Comparison of ENCODE assay signal across 8 mouse cellular contexts in the genomic region with DNA sequence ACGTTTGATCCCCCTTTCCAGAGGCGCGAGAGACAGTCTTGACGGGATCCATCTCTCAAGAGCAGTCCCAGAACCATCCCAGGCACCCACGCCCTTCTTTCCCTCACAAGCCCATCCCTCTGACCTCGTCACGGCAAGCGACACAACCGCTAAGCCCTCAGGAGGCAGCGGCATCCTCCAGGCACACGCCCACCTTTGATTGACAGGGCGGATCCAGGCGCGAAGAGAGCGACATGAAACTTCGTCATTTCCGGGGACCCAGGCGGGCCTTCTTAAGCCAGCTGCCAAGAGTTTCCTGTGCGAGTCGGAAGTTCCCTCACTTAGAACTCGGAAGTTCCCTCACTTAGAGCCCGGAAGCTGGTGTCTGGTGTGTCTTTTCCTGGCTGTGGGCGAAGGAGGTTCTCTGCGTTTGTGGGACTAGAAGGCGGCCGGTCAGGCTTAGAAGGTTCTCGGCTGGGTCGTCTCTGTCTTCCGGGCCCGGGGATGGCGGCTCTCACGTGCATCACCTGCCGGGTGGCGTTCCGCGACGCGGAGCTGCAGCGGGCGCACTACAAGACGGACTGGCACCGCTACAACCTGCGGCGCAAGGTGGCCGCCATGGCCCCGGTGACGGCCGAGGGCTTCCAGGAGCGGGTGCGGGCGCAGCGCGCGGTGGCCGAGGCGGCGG. TPM values are rescaled to one million over a fixed set of nuclear protein-coding genes. Genes with fewer than 3 reads are reported as not detected.
DNase-seq lines count a peak whose midpoint lies in the region; ATAC-seq and TF ChIP-seq lines count a peak whose summit lies in the region.

Gene Zfp622, plus strand, starts transcription at position 300 of the 667 bp plus-strand sequence.

- 0% methylated on average over 57 of the region's 57 CpGs for WGBS in forebrain, embryonic 16.5 days
- WGBS in lung, embryonic 14.5 days: under 1% methylated on average over 57 of the region's 57 CpGs
- under 1% methylated on average over 57 of the region's 57 CpGs for WGBS in olfactory bulb, adult 2 months
- WGBS in thymus, adult 2 months: under 1% methylated on average over 57 of the region's 57 CpGs

- DNase-seq in G1E (ENCODE audit: low spot score): peak; percentile 81
- DNase-seq in cerebellum, adult 18-20 months: peak; percentile 92 to 98
- DNase-seq in heart, postnatal 36 days: peak; percentile 89 to 91
- peak; percentile 95 to 98 for DNase-seq in layer of hippocampus, adult 2 months (ENCODE audit: low spot score in 2 of 2)
- DNase-seq in lung, embryonic 14.5 days: peak; percentile 99
- DNase-seq in thymus, adult 2 months: peak; percentile 92

- H3K4me3 ChIP-seq in G1E (ENCODE audit: low read depth, low read length): peak within 1 kb of the TSS; percentile 99
- peak within 1 kb of the TSS; percentile 65 for H3K4me3 ChIP-seq in forebrain, embryonic 16.5 days (replicated peaks; ENCODE audit: low read length)
- H3K4me3 ChIP-seq in layer of hippocampus, adult 2 months: peak within 1 kb of the TSS; percentile 80
- H3K4me3 ChIP-seq in lung, embryonic 14.5 days (ENCODE audit: low read depth, low read length): peak within 1 kb of the TSS; percentile 82
- H3K4me3 ChIP-seq in olfactory bulb, adult 2 months (ENCODE audit: insufficient read depth, low read depth, low read length): peak within 1 kb of the TSS; percentile 67
- H3K4me3 ChIP-seq in thymus, adult 2 months (ENCODE audit: control insufficient read depth, insufficient read depth, low read length): peak within 1 kb of the TSS; percentile 91

- peak; percentile 47 for TF ChIP-seq POLR2A in olfactory bulb, adult 2 months (IDR thresholded peaks at IDR 0.05; ENCODE audit: insufficient read depth, low read depth, low read length)
- peak; percentile 71 for TF ChIP-seq POLR2A in thymus, adult 2 months (IDR thresholded peaks at IDR 0.05; ENCODE audit: control insufficient read depth, extremely low read depth, insufficient read depth, low read length, poor library complexity)

- peak within 1 kb of the TSS; percentile 89 for H3K27ac ChIP-seq in forebrain, embryonic 16.5 days (ENCODE audit: low read length)
- peak within 1 kb of the TSS; percentile 92 for H3K27ac ChIP-seq in layer of hippocampus, adult 2 months
- peak within 1 kb of the TSS; percentile 90 for H3K27ac ChIP-seq in lung, embryonic 14.5 days (ENCODE audit: low read depth)
- H3K27ac ChIP-seq in olfactory bulb, adult 2 months (ENCODE audit: insufficient read depth, low read depth, low read length): peak within 1 kb of the TSS; percentile 53
- H3K27ac ChIP-seq in thymus, adult 2 months (ENCODE audit: control insufficient read depth, insufficient read depth, low read length): peak within 1 kb of the TSS; percentile 52

- intact Hi-C loops in heart, postnatal 36 days (cut with DNase I): loop anchor here (5.0 to 10.0 kb wide), 2 partner anchors 177 to 911 kb away; partner anchors contain the start of gene Fbxl7

- H3K36me3 ChIP-seq in G1E (replicated peaks): peaks cover 29% of the 10 kb centered on the region
- H3K36me3 ChIP-seq in forebrain, embryonic 16.5 days (ENCODE audit: control insufficient read depth, insufficient read depth): peaks cover 7% of the 10 kb centered on the region
- H3K36me3 ChIP-seq in lung, embryonic 14.5 days (ENCODE audit: insufficient read depth): peaks cover 24% of the 10 kb centered on the region
- H3K36me3 ChIP-seq in thymus, adult 2 months (ENCODE audit: control insufficient read depth, insufficient read depth, low read length): peaks cover 11% of the 10 kb centered on the region

- peak within 1 kb of the TSS; percentile 76 for H3K9ac ChIP-seq in forebrain, embryonic 16.5 days (replicated peaks; ENCODE audit: low read depth, low read length)
- H3K9ac ChIP-seq in lung, embryonic 14.5 days: peak within 1 kb of the TSS; percentile 87

- no peak for TF ChIP-seq CTCF in G1E (IDR thresholded peaks at IDR 0.05; ENCODE audit: low read depth, low read length)
- no peak for TF ChIP-seq CTCF in layer of hippocampus, adult 2 months (conservative IDR thresholded peaks at IDR 0.05)
- TF ChIP-seq CTCF in lung, embryonic 14.5 days (IDR thresholded peaks at IDR 0.05; ENCODE audit: low read depth): no peak
- no peak for TF ChIP-seq CTCF in olfactory bulb, adult 2 months (IDR thresholded peaks at IDR 0.05; ENCODE audit: insufficient read depth, low read depth, low read length)
- TF ChIP-seq CTCF in thymus, adult 2 months (IDR thresholded peaks at IDR 0.05; ENCODE audit: borderline replicate concordance, control insufficient read depth, extremely low read depth, insufficient read depth, low read length, poor library complexity): no peak

- ATAC-seq in G1E (ENCODE audit: extremely low read depth, insufficient number of reproducible peaks, low FRiP score, poor library complexity, severe bottlenecking): peak; percentile 99
- peak; percentile 98 for ATAC-seq in forebrain, embryonic 16.5 days
- peak; percentile 98 for ATAC-seq in lung, embryonic 14.5 days (ENCODE audit: insufficient read depth)

- peaks cover 28% of the 10 kb centered on the region for H3K4me1 ChIP-seq in G1E (ENCODE audit: insufficient read depth, low read depth, low read length)
- peaks cover 17% of the 10 kb centered on the region for H3K4me1 ChIP-seq in forebrain, embryonic 16.5 days (replicated peaks; ENCODE audit: control insufficient read depth, insufficient read depth, low read length)
- H3K4me1 ChIP-seq in lung, embryonic 14.5 days (ENCODE audit: insufficient read depth): 0 out of 2 replicates have a peak, but pooled peaks cover 5% of the 10 kb centered on the region
- H3K4me1 ChIP-seq in olfactory bulb, adult 2 months (ENCODE audit: control insufficient read depth, insufficient read depth, low read length): peaks cover 2% of the 10 kb centered on the region; the same call in 1 of the 2 replicates
- H3K4me1 ChIP-seq in thymus, adult 2 months (replicated peaks; ENCODE audit: control insufficient read depth, insufficient read depth, low read length): peaks cover 8% of the 10 kb centered on the region; the same call in 1 of the 2 replicates

- peak within 1 kb of the TSS; percentile 99 for H3K4me2 ChIP-seq in forebrain, embryonic 16.5 days (ENCODE audit: low read length)
- H3K4me2 ChIP-seq in lung, embryonic 14.5 days: peak within 1 kb of the TSS; percentile 83

- H3K27me3 ChIP-seq in G1E (ENCODE audit: insufficient read depth, low read length): no peaks in the 10 kb centered on the region
- H3K27me3 ChIP-seq in forebrain, embryonic 16.5 days (replicated peaks; ENCODE audit: control insufficient read depth, insufficient read depth, low read length): no peaks in the 10 kb centered on the region
- no peaks in the 10 kb centered on the region for H3K27me3 ChIP-seq in lung, embryonic 14.5 days (ENCODE audit: insufficient read depth, low read length)
- H3K27me3 ChIP-seq in thymus, adult 2 months (ENCODE audit: control insufficient read depth, insufficient read depth, low read length): no peaks in the 10 kb centered on the region

- no peaks in the 10 kb centered on the region for H3K9me3 ChIP-seq in G1E (replicated peaks)
- no peaks in the 10 kb centered on the region for H3K9me3 ChIP-seq in forebrain, embryonic 16.5 days (ENCODE audit: control insufficient read depth, low read length)
- H3K9me3 ChIP-seq in lung, embryonic 14.5 days (ENCODE audit: low read depth, low read length): no peaks in the 10 kb centered on the region

RNA-seq across cellular contexts. Expression of gene Zfp622, which starts in this region (rescaled TPM):
- total RNA-seq in G1E (2014; fragmentation: Nextera tagmentation): 27.2 and 38.3 TPM in 2 replicates
- 64.0 and 86.0 TPM in 2 replicates for total RNA-seq in G1E (2017)
- polyA plus RNA-seq in G1E (2012): 49.1 and 64.2 TPM in 2 replicates
- polyA plus RNA-seq in forebrain, embryonic 16.5 days (2015; fragmentation: Nextera tagmentation; extraction: Ambion mirVana): 26.8 and 26.9 TPM in 2 replicates
- total RNA-seq in heart, postnatal 36 days (2021): 10 to 100 TPM; 22.0 to 24.0 TPM
- total RNA-seq in layer of hippocampus, adult 2 months (2021): 10 to 100 TPM; 44.5 to 45.4 TPM
- 26.2 and 28.4 TPM in 2 replicates for polyA plus RNA-seq in lung, embryonic 14.5 days (2014; fragmentation: Nextera tagmentation; extraction: Ambion mirVana)
- polyA plus RNA-seq in olfactory bulb, adult 2 months (2012; ENCODE audit: insufficient read depth, insufficient read length, low replicate concordance, missing spikeins): not detected in 2 replicates
- 20.6 and 24.0 TPM in 2 replicates for polyA plus RNA-seq in thymus, adult 2 months (2012; rRNA removed)

Comparison
In these comparisons a context has a peak if more than half of its experiments do, and no peak if none do; other contexts are left out.
1. Peak in every context shown above with its lines: DNase-seq, ATAC-seq, H3K4me3 ChIP-seq and H3K27ac ChIP-seq.